Mouse (Mus musculus) spleen, adult 2 months (tissue): ENCODE results near the gene Nrarp. TPM values are rescaled to one million over a fixed set of nuclear protein-coding genes. Genes with fewer than 3 reads are reported as not detected.

Experiments used
- DNase-seq, 2 experiments: peaks; one replicate each; pipeline versions ENCODE4 v3.0.0 to v3.0.0-alpha.2; 2012 to 2021; ENCODE audit warnings: low spot score in 2 of 2, low read depth in 1 of 2
- H3K27ac ChIP-seq: fragments of 200-500 bp; 2 replicates; pipeline ENCODE4 v1.5.1; 2012; ENCODE audit warnings: low read length, inconsistent platforms; ENCODE audit not compliant: insufficient read depth
- H3K27me3 ChIP-seq: fragments of 200-500 bp; 2 replicates; pipeline ENCODE4 v1.6.1; 2012; ENCODE audit warnings: mild to moderate bottlenecking, moderate library complexity, low read length, inconsistent platforms; ENCODE audit not compliant: control insufficient read depth, insufficient read depth
- H3K36me3 ChIP-seq: fragments of 200-500 bp; 2 replicates; pipeline ENCODE4 v1.6.1; 2012; ENCODE audit warnings: mild to moderate bottlenecking, low read length, inconsistent platforms; ENCODE audit not compliant: control insufficient read depth, insufficient read depth
- H3K4me1 ChIP-seq: fragments of 200-500 bp; 2 replicates; pipeline ENCODE4 v1.6.1; 2011; ENCODE audit warnings: inconsistent platforms; ENCODE audit not compliant: control insufficient read depth, insufficient read depth, insufficient read length
- H3K4me3 ChIP-seq: fragments of 200-500 bp; 2 replicates; pipeline ENCODE4 v1.5.1; 2011; ENCODE audit warnings: mild to moderate bottlenecking, inconsistent platforms; ENCODE audit not compliant: insufficient read depth, insufficient read length; ENCODE audit errors: extremely low read depth
- CTCF ChIP-seq: fragments of 200-500 bp; IDR thresholded peaks from 2 replicates; pipeline ENCODE4 v1.5.1; 2011; ENCODE audit warnings: mild to moderate bottlenecking, inconsistent platforms; ENCODE audit not compliant: insufficient read depth, insufficient read length, insufficient replicate concordance; ENCODE audit errors: extremely low read depth
- POLR2A ChIP-seq: fragments of 200-500 bp; IDR thresholded peaks from 2 replicates; pipeline ENCODE4 v1.6.1; 2011; ENCODE audit warnings: low read depth, low read length, inconsistent platforms
- WGBS: fragments of 180-500 bp; shearing (Covaris S2); methylation state at CpG from one replicate; pipeline ENCODE4 v1.1.7; 2018; 5-methylcytosine and 5-hydroxymethylcytosine counted together
- polyA plus RNA-seq: library from polyadenylated mRNA; depleted of rRNA; stranded (reverse); fragments of >200 nt; gene quantifications from 2 replicates; pipeline ENCODE4 v1.2.3, GENCODE M21; 2012

Nrarp gene
- polyA plus RNA-seq, 1 experiment = 8.0 TPM

GRCm38 (mm10) chr2:25167919-25168664, 12.5 kb upstream of the Nrarp start:
- Histone ChIP-seq H3K36me3 (no peaks in the 10 kb centered on the region), H3K27ac (no peak overlapping the region), H3K4me1 (peaks cover 23% of the 10 kb centered on the region; the same call in 1 of the 2 replicates), H3K4me3 (peak overlapping the region; percentile 33; the same call in 1 of the 2 replicates), H3K27me3 (no peaks in the 10 kb centered on the region)
- DNase-seq = no peak
- 5% methylated on average over 40 of the region's 41 CpGs for WGBS
- no peak for TF ChIP-seq CTCF
- TF ChIP-seq POLR2A = no peak

- 49% methylated on average over 2 of the region's 2 CpGs for WGBS
- Histone ChIP-seq H3K4me3 (no peak overlapping the region), H3K27ac (no peak overlapping the region), H3K36me3 (no peaks in the 10 kb centered on the region), H3K27me3 (no peaks in the 10 kb centered on the region), H3K4me1 (peaks cover 20% of the 10 kb centered on the region; the same call in 1 of the 2 replicates)
- DNase-seq = no peak
- no peak for TF ChIP-seq CTCF
- TF ChIP-seq POLR2A = no peak
Observed at GRCm38 (mm10) chr2:25168665-25168978, 11.9 kb upstream of the Nrarp start.

GRCm38 (mm10) chr2:25169778-25170177, 10.8 kb upstream of the Nrarp start:
- no peak overlapping the region for H3K4me3 ChIP-seq
- TF ChIP-seq POLR2A (no peak), CTCF (no peak)
- H3K36me3 ChIP-seq = no peaks in the 10 kb centered on the region
- WGBS = 67% methylated on average over 5 of the region's 5 CpGs
- peaks cover 16% of the 10 kb centered on the region; the same call in 1 of the 2 replicates for H3K4me1 ChIP-seq
- no peak overlapping the region for H3K27ac ChIP-seq
- DNase-seq = no peak
- H3K27me3 ChIP-seq = no peaks in the 10 kb centered on the region

GRCm38 (mm10) chr2:25170326-25171100, 10.0 kb upstream of the Nrarp start:
- 48% methylated on average over 10 of the region's 10 CpGs for WGBS
- Histone ChIP-seq H3K27ac (no peak overlapping the region), H3K36me3 (no peaks in the 10 kb centered on the region), H3K4me1 (peaks cover 16% of the 10 kb centered on the region; the same call in 1 of the 2 replicates), H3K4me3 (no peak overlapping the region), H3K27me3 (no peaks in the 10 kb centered on the region)
- no peak for TF ChIP-seq POLR2A
- no peak for DNase-seq

- H3K27ac ChIP-seq = no peak overlapping the region
- H3K4me1 ChIP-seq = peaks cover 16% of the 10 kb centered on the region; the same call in 1 of the 2 replicates
- no peak overlapping the region for H3K4me3 ChIP-seq
- WGBS = 94% methylated on average over 6 of the region's 6 CpGs
- DNase-seq = no peak
- H3K27me3 ChIP-seq = no peaks in the 10 kb centered on the region
- H3K36me3 ChIP-seq = no peaks in the 10 kb centered on the region
- no peak for TF ChIP-seq POLR2A
- TF ChIP-seq CTCF = no peak
Observed at GRCm38 (mm10) chr2:25171101-25171768, 9.3 kb upstream of the Nrarp start.

GRCm38 (mm10) chr2:25171769-25172153, 8.8 kb upstream of the Nrarp start:
- Histone ChIP-seq H3K36me3 (no peaks in the 10 kb centered on the region), H3K4me1 (peaks cover 16% of the 10 kb centered on the region; the same call in 1 of the 2 replicates), H3K27ac (no peak overlapping the region), H3K27me3 (no peaks in the 10 kb centered on the region), H3K4me3 (no peak overlapping the region)
- DNase-seq = no peak
- 83% methylated on average over 1 of the region's 1 CpGs for WGBS
- TF ChIP-seq CTCF (no peak), POLR2A (no peak)
